Mouse (Mus musculus): ENCODE measurements around the gene Rpusd1.
"Not testable (repeated sequence)": the region's sequence is repeated elsewhere in the genome, so short reads cannot be mapped to it uniquely, and the experiment has no call there.

Rpusd1 gene

DNA sequence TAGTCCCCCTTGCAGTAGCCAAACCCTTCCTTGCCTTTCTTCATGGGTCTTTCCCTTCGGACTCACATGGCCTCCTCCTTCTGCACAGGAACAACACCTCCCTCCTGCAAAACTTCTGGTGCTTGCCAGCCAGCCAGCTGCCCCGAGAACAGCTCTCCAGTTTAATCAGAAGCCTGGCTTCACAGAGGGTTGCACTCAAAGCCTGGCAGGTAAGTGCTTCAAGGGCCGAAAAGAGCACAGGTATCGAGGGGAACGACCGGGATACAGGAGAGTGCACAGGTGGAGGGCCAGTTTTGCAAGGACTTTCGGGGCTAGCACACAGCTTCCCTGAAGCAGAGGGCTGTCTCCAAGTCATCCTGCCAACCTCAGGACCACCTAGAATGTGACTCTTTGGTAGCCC is 11.4 kb downstream of the Rpusd1 start:
- DNase-seq (ENCODE audit: low spot score), result no peak

GRCm38 (mm10) chr17:25741471-25741870 is 14.0 kb downstream of the Rpusd1 start:
- not testable (repeated sequence) for DNase-seq (ENCODE audit: low spot score)

DNA sequence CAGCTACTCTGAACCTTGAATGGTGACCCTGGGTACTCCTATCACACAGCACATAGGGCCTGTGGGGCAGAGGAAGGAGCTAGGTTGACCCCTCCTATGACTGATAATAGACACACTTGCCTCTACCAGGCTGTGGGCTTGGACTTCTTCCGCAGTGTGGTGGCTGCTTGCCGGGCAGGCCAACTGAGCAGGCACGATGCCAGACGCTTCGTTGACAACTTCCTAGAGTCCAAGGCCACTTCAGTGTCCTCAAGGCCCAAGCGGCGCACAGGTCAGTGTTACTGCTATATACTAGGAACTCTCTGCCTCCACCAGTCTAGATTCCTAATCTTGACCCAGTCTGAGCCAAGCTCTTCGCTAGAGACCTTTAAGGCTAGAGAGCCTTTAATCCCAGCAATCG is 16.4 kb downstream of the Rpusd1 start:
- no peak for DNase-seq (ENCODE audit: low spot score)

DNA sequence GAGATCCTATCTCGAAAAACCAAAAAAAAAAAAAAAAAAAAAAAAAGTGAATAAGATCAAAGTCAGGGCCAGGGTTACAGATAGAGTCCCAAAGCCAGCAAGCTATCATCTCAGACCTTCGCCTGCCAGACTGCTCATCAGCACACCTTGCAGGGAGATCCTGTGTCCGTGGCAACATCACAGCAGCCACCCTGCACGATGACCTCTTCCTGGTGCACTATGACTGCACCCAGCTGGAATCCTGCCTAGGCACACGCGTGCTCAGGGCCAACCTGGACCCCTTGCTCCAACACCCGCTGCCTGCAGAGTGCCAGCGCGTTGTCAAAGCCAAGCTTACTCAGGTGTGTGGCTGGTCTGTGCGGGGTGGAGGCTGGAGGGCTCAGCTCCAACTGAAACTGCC is 16.8 kb downstream of the Rpusd1 start:
- no peak for DNase-seq (ENCODE audit: low spot score)

DNA sequence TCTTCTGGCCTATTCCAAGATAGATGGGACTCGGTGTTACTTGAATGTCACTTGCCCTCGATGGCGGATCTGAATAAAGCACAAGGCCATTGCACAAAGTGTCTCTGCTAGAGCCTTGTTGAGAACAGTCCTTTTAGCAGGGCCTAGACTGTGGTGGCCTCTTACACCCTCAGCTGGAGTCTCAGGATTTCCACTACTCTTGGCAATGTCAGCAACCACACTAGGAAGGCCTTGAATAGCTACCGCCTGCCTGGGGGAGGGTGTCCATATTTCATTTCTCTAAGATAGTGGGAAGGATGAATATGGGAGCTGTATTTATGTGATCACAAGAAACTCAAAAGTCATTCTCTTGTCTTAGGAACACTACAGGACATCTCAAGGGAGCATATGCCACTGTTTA is 20.8 kb downstream of the Rpusd1 start:
- DNase-seq (ENCODE audit: low spot score), result no peak

DNA sequence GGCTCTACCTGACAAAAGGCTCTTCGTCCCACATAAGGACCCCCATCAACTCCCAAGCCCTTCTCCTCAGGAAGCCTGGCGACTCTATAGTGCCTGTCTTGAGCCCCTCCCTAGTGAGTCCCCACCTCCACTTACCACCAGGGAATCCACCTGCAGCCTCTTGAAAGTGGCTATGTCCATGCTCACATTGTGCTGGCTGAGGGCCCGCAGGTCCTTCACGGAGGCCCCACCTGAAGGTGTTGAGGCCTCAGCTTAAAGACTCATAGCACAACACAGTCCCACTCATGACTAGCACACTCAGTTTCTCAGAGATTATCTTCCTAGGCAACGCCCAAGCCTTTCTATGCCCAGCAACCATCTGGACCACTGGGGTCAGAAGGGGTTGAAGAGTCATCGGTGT is 21.8 kb downstream of the Rpusd1 start:
- DNase-seq (ENCODE audit: low spot score), result no peak

GRCm38 (mm10) chr17:25751446-25751845 is 24.0 kb downstream of the Rpusd1 start:
- peak; percentile 71 for DNase-seq (ENCODE audit: low spot score)

DNA sequence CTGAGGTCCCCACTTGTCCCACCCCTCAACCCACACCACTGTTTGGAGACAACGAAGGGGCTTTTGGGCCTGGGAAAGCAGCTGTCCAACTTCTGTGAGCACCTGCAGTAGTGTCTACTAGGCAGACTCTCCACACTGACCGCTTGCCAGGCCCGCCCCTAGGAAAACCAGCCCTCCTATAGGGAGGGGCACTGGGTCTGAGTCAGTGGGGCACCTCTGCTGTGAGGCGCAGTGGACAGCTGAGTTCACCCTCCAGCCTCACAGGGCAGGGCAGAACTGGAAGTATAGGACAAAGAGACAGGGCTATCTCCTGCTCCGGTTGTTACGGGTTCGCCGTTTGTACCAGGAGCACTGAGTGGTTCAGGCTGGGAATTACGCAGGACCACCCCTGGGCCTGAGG is 26.8 kb downstream of the Rpusd1 start, which contains the start of gene Msln:
TSS of gene Msln (minus strand) at position 138 of the 400 bp plus-strand sequence.
- peak; percentile 37 for DNase-seq (ENCODE audit: low spot score)

DNA sequence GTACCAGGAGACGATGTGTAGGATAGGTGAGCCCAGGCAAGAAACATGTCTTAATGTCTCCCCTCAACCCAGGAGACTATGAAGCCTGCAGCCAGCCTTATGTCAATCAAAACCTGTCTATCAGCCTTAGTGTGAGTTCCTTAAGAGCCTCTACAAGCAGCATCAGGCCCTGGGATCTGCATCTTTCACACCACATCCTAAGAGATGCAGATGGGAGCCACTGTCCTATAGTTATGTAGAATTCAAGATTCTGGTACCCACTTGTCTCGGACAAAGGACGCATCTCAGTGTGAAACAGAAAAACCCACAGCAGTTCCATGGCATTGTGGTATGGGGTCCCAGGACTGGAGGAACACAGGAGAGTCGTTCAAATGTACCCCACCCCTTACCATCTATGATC is 27.6 kb downstream of the Rpusd1 start:
- DNase-seq (ENCODE audit: low spot score), result no peak

GRCm38 (mm10) chr17:25755627-25756377 is 28.3 kb downstream of the Rpusd1 start:
- peak; percentile 21 for DNase-seq (ENCODE audit: low spot score)

GRCm38 (mm10) chr17:25756378-25757242 is 29.1 kb downstream of the Rpusd1 start:
- peak; percentile 49 for DNase-seq (ENCODE audit: low spot score)

DNA sequence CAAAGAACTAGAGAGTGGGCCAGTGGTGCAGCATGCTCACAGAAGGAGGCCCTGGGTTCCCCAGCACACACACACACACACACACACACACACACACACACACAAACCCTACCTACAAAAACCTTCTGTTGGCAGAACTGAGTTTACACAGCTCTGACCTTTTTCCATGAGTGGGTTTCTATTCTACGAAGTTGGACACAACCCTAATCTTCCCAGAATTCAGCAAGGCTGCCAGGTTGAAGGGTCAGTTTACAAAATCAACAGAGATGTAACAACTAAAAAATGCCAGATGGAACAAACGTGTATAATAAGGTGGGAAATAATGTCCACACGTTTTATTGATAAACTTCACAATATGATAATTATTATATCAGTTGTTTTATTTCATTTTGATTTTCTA is 30.2 kb downstream of the Rpusd1 start:
- no peak for DNase-seq (ENCODE audit: low spot score)

DNA sequence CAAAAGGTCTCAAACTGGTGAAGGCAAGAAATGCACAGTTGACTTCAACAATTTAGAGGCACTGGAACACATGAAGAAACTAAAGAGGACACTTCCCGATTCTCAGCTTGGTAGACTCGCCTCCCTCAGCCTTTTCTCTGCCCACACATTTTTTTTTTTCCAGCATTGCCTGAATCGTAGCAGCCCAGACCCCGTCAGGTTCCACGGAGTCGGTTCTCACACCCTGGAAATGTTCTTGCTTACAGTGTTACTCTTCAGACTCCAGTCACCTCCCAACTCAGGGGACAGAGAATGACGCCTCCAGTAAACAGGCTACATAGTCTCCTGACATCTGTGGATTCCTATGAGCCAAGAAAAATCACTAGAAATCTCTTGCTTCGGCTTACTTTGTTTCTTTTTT is 32.7 kb downstream of the Rpusd1 start:
- DNase-seq (ENCODE audit: low spot score), result no peak

DNA sequence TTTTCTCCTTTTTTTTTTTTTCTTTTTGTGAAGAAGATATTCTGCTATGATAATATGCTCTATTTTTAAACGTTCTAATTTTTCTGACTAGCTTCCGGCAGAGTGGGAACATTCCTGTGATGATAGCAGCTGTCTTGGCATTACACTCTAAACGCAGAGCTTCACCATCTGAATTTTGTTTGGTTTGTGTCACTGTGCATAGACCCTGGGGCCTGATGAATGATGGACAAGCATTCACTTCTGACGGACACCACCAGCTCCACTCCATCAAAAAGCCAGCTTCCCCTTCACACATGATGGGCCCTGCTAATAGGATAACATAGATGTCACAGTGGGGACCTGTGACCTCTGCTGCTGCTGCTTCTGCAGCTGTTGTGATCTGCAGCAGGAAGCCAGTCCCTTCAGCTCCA is 34.1 kb downstream of the Rpusd1 start:
- DNase-seq (ENCODE audit: low spot score), result no peak

GRCm38 (mm10) chr17:25762591-25762990 is 35.1 kb downstream of the Rpusd1 start:
- no peak for DNase-seq (ENCODE audit: low spot score)

DNA sequence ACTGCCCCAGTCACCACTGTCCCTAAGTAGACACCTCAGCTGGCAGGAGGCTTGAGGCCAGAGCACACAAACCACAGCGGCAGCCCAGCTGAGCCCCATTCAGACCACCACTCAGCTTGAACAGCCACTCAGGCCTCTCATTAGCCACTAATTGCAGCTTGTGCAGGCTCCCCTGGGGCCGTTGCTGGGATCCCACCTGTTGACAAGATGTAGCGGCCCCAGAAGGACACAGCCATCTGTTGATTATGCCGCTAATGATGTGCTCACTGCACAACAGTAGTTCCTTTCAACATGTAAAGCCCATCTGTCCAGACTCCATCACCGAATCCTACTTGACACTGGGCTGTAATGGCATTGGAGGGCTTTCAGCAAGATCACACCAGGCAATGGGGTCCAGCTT is 38.4 kb downstream of the Rpusd1 start:
- no peak for DNase-seq (ENCODE audit: low spot score)

- DNase-seq (ENCODE audit: low spot score), result no peak
These were observed 41.9 kb downstream of the Rpusd1 start for GRCm38 (mm10) chr17:25769331-25769730.

DNA sequence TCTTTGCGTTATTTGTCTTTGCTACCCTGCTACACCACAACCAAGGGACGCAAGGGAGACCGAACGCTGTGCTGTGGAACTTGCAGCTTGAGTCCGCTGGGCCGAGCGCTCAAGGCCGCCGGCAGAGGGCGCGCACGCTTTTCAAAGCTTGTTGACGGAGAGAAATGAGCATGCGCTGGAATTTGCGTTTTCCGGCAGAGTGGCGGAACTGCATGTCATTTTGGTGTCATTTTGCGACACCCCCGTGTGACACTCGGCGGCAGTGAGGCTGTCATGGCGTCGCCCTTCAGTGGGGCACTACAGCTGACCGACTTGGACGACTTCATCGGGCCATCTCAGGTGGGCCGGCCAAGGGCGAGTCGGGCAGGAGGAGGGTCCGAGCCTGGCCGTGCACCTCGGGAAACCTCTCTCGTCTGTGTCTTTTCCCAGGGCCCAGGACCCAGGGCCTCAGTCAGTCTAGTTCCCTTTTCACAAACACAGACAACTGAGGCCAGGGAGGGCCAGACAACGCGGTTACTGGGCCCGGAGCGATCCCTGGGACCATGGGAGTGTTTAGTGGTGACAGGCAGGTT is 46.2 kb downstream of the Rpusd1 start, which contains the start of gene Narfl:
TSS of gene Narfl (plus strand) at position 228 of the 572 bp plus-strand sequence.
- DNase-seq (ENCODE audit: low spot score), result peak; percentile 97

- DNase-seq (ENCODE audit: low spot score), result no peak
These were observed 48.0 kb downstream of the Rpusd1 start for GRCm38 (mm10) chr17:25775318-25776062.

DNA sequence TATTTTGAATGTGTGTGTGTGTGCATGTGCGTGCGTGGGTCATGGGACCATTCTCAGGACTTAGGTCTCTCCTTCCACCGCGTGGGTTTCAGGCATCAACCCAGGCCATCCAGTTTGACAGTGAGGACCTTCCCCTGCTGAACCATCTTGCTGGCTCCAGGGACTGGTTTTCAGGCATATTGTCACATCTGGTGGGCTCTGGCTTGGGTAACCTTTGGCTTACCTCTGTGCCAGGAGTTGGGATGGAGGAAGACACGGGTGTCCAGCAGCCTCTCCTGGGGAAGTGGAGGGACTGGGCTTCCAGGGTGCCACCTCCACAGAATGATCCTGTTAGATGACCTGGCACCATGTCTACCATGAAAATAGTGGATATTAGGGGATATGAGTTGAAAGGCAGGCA is 50.5 kb downstream of the Rpusd1 start:
- no peak for DNase-seq (ENCODE audit: low spot score)
